Mouse (Mus musculus): ENCODE data around the gene Phxr2.
A peak's percentile ranks its signal among the peaks of the same experiment; 100 is the strongest.

Gene Phxr2

DNA sequence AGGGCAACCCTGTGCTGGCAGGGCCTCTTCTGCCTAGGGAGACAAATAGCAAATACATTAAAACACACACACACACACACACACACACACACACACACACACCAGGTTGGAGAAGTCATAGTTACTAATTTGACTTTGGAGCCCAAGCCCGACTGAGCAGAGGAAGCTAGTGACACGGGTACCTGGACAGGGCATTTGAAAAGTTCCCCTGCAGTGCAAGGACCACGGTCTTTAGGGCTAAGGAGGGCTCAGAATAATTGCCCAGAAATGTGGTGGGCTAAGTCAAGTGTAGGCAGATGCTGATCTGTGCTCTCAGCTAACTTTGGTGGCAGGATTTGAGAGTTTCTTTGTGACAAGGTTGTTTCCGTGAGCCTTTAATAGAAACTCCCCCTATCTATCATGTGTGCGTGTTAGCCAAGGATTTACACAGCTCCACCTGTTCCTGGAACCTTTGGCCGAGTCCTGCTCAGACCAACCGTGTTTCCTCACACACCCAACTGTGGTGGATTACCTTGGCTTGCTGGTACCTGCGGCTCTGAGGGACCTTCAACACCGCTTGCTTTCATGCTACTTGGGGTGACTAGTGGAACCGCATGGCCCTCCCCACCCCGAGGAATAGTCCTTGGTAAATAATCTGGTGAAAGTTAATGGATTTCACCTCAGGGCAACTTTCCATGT is 6.6 kb upstream of the Phxr2 start:
- DNase-seq (ENCODE audit: low spot score in 2 of 2): no peak

DNA sequence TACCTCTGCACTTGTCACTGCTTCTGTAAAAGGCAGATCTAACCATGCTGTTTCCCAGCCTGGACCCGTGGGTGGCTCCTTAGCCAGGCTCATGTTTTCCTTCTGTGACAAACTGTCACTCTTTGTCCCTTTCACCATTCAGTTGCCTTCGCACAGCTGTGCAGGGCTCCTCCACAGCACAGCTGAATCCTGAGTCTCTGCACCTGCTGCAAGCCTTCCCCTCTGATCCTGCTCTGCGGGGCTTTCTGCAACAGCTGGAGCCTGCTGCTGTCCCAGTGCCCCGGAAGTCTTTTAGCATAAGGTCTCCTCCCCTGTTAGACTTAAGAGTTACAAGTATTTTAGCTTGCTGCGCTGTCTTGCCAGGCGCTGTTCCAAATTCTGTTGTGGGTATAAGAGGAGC is 6.1 kb upstream of the Phxr2 start:
- DNase-seq (ENCODE audit: low spot score in 2 of 2): peak in 1 of 2 experiments; percentile 31

DNA sequence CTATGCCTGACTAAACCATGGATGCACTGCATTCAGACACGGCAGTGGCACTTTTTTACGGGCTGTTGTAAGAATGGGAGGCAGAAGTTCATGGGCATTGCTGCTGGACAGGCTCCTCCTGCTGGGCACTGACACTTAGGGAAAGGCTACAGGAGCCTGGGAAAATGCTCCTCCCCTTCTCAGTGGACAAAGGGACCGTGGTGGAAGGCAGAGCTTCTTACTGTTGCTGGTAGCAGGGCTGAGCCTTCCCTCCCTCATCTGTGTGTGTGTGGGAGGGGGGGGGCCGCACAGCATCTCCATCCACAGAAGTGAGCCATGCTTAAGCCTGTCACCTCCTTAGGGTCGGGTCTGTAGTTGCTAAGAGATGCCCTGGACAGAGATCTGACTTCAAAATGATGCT is 5.2 kb upstream of the Phxr2 start:
- no peak for DNase-seq (ENCODE audit: low spot score in 2 of 2)

DNA sequence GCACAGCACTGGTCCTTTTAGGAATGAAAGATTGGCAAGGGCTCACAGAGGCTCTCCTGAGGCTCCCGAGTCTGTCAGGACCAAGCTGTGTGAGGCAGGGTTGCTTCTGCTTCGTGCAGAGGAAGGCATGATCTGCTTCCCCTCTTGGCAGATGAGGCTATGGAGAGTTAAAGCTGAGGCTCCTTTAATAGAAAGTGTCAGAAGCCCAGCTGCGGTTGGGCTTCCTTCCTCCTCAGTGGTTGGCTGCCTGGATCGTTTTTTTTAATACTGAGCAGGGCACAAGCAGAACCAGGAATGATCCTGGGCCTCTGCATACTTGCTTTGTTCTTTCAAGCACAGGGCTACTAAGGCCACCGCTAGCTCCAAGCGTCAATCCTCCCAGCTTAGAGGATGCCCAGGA is 4.5 kb upstream of the Phxr2 start:
- no peak for DNase-seq (ENCODE audit: low spot score in 2 of 2)

DNA sequence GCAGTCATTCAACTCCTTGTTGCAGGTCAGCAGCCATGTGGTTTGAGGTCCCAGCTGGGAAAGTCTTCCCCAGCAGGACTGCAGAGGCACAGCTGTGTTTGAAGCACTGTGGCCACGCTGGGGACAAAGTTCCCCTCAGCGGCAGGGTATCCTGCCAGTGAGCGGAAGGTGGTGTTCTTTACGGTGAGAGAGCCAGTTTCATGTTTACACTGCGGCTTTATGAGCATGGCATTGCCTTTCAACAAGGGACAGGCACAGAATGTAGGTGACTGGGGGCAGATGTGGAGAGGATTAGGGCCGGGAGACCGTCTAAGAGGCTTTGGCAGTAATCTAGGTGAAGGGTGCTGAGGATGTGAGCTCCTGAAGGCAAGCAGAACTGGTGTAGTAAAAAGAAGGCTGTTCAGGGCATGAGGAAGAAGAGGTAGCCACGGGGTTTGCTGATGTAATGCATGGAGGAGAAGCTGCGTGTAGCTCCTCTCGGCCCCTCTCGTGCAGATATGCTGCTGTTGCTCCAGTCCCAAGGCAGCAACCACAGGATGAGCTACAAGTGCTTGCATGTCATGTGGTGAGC is 1.7 kb upstream of the Phxr2 start:
- DNase-seq (ENCODE audit: low spot score in 2 of 2): no peak

DNA sequence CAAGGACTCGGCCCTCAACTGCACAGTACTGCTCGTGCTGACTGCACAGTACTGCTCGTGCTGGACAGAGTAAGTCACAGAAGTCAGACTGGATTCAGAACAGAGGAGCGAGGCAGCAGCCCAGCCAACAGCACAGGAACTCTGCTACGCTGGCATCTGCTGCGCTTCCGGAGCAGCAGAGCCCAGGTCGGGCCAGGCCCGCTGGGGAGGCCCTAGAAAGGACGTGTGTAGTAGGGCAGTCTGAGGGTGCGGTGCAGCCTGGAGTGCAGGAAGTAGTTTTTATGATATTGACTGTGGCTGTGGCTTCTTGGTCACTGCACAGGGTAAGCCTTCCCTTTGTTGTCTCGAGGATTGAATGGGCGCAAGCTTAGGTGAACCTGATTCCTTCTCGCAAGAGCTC is 829 bp upstream of the Phxr2 start:
- DNase-seq (ENCODE audit: low spot score in 2 of 2): no peak

DNA sequence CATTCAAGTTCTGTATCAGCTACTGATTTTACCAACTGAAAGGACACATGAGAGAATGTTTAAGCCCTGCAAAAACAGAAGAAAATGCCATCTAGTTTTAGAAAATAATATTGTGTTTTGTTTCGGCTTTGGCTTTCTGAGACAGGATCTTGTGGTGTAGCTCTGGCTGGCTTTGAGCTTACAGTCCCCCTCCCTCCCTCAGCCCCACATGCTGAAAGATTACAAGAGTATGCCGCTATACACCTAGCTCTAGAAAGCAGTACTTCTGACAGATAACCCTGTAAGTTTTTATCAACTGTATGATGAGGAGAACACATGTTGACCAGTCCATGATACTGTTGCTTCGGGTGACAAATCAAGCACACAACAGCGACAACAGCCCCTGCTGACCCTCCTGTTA is 6.7 kb downstream of the Phxr2 start:
- no peak for DNase-seq (ENCODE audit: low spot score in 2 of 2)

DNA sequence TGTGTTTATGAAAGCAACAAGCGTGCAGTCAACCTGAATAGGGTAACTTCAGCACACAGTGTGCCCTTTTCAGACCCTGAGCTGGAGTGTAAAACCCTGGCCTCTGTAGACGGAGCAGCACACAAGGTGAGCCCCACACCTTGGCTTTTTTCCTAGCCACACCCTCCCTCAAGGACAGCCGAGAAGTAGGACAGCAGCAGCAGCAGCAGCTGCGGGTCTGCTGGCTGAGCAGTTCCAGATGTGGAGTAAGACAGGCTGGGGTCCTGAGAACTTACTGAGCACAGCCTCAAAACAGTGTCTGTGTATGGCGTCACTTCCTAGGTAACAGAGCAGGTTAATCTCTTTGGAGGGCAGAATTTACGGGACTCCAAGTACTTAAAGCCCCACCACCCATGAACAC is 7.4 kb downstream of the Phxr2 start:
- no peak for DNase-seq (ENCODE audit: low spot score in 2 of 2)

DNA sequence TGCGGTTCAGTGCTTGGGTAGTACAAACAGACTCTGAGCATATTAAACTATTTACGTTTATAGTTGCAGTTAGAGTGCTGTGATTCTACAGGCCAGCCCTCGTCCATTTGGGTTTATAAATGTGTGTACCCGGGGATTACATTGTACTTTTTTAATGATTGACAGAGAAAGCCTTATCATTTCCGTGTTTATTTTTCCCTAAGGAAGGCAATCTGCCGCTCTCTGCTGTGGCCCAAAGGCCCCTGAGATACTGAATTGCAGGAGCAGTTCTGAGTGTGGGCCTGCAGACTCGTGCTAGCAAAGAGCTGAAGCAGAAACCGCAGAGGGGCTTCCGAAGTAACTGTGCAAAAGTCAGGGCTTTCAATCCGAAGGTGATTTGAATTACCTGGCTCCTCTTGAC is 8.2 kb downstream of the Phxr2 start:
- no peak for DNase-seq (ENCODE audit: low spot score in 2 of 2)

DNA sequence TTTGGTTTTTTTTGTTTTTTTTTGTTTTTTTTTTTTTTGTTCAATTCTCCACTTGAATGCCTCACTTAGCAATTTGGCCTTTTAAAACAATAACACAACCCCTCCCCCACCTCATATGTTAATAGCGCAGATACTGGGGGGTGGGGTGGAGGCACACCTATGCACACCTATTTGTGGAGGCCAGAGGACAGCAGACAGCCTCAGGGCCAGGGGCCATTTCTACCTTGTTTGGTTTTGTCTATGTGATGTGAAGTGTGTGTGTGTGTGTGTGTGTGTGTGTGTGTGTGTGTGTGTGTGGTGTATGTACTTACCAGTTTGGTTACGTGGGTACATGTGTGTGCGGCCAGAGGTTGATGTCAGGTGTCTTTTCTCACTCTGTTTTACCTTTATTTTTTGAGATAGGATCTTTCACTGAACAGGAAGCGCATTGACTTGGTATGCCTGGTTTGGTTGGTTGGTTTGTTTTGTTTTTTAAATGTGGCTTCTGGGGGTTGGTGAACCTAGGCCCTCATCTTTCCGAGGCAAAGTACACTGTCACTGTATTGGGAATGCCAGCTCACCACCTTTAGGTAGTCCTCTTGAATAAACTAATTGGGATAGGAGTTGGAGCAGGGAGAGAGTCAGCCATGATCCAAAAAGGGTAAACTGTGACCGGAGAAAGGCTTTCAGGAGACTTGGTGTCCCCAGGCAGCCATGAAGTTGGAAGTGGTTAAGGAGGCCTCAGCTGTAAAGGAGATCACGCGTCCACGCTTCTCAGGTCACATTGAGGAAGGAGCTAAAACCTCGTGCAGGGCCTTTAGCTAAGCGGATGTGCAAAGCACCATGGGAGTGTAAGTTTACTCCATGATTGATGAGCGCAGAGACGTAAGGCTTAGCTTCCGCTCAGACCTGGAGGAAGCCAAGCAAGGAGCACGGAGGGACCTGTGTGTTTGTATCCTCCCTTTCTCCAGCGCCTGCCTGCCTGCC is 9.2 kb downstream of the Phxr2 start:
- DNase-seq (ENCODE audit: low spot score in 2 of 2): no peak

DNA sequence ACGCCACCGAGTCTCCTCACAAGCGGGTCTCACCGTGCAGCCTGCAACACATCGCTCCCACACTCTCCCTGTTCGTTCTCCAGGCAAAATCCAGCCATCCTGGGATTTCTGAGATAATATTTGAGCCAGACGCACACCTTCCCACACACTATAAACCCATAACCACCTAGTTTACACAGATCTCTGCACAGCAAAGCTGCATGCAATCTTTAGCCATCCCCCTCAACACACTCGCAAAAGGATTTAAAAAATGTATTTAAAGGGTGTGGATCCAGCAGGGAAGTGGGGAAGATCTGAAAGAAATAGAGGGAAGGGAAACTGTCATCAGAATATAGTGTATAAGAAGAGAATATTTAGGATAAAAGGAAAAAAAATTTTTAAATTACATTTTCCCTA is 9.9 kb downstream of the Phxr2 start:
- no peak for DNase-seq (ENCODE audit: low spot score in 2 of 2)

DNA sequence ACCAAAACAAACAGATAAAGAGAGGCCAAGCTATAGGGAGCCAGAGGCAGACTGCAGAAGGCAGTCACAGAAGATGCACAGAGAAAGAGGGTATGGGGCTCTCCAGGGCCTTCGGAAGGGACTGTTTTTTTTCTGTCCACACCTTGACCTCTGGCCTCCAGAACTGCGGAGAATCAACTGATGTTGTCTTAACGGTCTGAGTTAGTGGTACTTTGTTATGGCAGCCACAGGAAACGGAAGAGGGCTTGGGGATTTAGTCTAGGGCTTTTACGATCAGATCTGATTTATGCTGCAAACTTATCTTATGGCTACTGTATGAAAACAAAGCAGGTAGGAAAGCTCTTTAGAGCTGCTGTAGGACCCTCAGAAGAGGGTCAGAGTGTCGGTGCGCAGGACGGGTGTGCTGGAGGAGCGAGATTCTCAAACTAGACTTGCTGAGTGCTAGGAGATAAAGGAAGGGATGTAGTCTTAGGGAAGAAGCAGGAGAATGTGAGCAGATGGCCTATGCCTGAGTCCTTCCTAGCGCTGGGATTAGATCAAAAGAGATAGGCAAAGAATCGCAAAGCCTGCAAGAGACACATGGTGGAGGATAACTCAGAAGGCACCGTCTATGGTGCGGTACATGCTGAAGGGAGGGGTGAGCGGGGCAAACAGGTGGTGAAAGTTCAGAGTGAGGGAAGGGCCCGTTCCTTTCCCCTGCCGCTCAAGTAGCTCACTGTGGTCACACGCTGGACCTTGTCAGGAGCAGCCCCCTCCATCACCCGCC is 10.5 kb downstream of the Phxr2 start:
- no peak for DNase-seq (ENCODE audit: low spot score in 2 of 2)

DNA sequence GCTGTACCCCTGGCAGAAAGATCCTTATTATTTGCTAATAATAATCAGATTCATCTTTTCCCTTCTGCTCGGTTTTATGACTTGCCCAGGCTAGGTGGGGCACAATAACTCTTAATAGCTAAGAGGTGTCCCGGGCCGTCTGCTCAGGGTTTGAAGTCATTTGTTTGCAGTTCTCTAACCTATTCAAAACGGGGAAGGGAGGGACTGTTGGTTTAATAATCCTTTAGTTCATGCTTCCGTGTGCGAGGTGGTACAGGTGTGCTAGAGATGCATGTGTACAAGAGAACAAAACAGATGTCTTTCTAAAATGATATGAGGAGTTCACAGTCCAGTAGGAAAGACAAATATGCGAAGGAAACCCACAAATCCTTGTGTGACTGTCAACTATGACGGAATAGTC is 11.8 kb downstream of the Phxr2 start:
- DNase-seq (ENCODE audit: low spot score in 2 of 2): no peak

DNA sequence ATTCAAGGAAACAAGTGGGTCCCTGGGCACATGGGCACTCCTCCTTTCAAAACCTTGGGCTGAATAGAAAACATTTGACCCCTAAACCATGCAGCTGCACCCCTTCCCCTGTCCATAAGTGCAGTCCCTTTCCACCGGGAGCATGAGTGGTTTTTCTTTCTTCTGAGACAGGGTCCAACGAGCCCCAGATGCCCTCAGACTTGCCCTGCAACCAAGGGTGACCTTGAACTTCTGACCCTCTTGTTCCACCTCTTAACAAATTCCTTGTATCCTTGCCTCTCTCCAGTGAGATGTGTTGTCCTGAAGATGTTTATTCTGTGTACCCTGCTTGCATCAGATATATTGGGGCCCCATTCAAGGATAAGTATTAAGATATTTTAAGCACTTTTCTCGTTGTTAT is 12.6 kb downstream of the Phxr2 start:
- no peak for DNase-seq (ENCODE audit: low spot score in 2 of 2)

DNA sequence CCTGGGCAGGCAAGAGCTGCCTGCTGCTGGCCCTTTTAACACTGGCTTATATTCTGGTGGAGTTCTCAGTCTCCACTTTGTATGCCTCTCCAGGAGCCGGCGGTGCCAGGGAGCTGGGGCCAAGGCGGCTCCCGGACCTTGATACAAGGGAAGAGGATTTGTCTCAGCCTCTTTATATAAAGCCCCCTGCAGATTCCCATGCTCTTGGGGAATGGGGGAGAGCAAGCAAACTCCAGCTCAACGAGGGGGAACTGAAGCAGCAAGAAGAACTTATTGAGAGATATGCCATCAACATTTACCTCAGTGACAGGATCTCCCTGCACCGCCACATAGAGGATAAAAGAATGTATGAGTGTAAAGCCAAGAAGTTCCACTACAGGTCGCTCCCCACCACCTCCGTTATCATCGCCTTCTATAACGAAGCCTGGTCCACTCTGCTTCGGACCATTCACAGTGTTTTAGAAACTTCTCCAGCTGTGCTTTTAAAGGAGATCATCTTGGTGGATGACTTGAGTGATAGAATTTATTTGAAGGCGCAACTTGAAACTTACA is 17.6 kb downstream of the Phxr2 start:
- no peak for DNase-seq (ENCODE audit: low spot score in 2 of 2)

DNA sequence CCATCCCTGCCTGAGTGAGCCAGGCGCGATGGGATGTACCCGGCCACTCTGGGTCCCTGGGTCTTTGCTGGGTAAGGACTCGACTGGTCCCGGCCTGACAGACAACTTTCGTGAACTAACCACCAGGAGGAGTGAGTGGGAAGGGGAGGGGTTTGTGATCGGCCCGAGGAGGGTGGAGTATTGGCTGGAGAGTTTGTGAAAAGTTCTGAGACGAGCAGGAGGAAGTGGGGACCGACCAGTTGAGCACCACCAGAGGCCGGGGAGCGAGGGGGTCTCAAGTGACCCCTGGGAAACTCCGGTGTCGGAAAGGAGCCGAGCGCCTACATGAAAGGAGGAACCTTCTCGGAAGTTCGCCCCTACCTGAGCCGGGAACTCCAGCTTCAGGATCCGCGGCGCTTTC is 18.2 kb downstream of the Phxr2 start, which contains the start of gene Galnt4:
Gene Galnt4 (plus strand): TSS at position 196 of the 400 bp plus-strand sequence.
- peak; percentile 49 to 59 for DNase-seq (ENCODE audit: low spot score in 2 of 2)

DNA sequence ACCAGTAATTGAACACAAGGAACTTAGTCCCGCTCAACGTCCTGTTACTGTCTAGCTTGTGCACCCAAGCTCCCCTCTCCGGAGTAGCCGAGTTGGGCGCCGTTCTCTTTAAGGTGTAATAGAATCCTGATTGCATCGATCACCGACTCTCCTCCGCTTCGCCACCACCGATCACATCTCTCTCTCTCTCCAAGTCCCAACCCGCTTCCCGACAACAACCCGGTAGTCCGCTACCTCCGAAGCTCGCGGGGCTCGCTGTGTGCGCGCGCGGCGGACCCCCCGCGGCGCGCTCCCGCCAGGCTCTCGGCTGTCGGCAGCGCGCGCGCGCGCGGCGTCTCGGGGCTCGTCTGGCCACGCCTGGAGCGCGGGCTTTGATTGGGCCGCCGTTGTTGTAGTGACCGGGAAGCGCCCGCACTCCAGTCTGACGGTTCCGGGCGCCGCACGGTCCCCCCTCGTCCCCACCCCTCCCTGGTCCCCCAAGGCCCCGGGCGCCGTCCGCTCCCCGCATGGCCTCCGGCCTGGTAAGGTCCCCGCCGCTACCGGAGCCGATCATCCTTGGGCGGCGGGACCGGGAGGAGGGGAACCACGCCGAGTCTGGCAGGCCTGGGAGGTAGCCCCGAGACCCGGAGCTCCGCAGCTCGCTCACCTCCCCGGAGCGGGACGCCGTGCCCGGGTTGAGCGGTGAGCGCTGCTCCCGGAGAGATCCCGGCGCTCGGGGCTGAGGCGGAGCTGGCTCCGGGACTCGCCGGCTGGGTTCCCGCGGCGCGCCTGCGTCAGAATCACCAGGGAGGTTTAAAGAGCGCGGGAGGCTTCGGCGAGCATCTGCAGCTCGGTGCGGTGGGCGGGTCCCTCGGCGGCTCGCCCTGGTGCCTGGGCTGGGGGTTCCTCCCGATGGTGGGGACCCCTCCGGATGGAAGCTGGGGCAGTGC is 19.2 kb downstream of the Phxr2 start, which contains the start of gene Poc1b:
Gene Poc1b (plus strand): TSS at position 334 of the 929 bp plus-strand sequence.
- peak; percentile 76 to 79 for DNase-seq (ENCODE audit: low spot score in 2 of 2)

DNA sequence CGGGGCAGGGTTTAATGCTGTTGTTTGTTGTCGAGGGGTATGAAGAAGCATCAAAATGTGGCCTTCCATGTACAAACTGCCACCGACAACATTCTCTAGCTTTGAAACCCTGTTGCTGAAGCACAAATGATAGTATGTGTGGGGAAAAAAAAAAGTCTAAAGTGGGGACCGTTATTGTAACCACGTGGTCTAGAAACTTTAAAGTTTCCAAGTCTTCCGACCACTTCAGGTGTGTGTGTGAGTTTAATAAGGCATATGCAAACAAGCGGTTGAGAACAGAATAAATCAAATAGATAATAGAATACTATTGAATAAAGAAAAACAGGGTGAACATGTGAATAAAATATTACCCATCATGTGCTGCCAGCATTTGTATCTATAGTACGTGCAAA is 19.8 kb downstream of the Phxr2 start:
- DNase-seq (ENCODE audit: low spot score in 2 of 2): no peak

DNA sequence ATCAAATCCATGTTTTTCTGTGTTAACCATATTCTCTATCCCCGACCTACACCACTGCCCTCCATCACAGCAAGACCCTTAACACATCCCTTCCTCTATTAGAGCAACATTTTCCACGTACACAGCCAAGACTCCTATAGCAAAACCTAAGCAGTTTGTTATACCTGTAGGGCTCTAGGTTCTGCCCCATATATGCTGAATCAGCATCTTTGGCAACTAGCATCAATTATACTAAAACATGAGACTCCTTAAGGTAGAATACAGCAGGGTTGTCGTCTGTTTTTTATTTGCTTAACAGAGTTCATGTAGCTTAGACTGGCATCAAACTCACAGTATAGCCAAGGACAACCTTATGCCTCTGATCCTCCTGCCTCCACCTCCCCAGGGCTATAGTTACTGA is 20.6 kb downstream of the Phxr2 start:
- DNase-seq (ENCODE audit: low spot score in 2 of 2): no peak

DNA sequence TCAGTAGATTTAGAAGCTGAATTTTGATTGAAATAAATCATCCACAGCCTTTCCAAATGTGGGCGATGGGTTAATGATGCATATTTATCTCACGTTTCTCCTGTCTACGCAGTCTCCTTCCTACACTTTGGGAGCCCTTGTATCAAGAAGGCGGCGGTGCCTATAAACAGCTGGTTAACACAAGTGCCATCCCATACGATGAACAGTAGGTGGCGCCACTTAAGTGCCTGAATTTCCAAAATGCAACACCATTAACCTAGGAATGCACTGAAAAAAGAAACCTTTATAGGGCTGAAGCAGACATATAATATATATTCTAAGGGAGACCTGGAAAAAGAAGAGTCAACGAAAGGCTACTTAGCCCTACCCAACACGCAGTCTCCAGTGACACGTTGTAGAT is 28.8 kb downstream of the Phxr2 start:
- peak in 1 of 2 experiments; percentile 64 for DNase-seq (ENCODE audit: low spot score in 2 of 2)

All from frontal cortex, postnatal 36 days (tissue).